Mouse (Mus musculus) thymus, postnatal 0 days (tissue): ENCODE measurements at regions not wholly inside any gene's neighbourhood (a gene's known extent, or its start where the extent isn't known, plus 50 kb on each side); places are given as distances from the start of the nearest gene placed in this dataset.

Experiments used
- DNase-seq: peaks from one replicate; pipeline ENCODE4 v3.0.0-alpha.2; 2015; ENCODE audit warnings: low spot score

DNA sequence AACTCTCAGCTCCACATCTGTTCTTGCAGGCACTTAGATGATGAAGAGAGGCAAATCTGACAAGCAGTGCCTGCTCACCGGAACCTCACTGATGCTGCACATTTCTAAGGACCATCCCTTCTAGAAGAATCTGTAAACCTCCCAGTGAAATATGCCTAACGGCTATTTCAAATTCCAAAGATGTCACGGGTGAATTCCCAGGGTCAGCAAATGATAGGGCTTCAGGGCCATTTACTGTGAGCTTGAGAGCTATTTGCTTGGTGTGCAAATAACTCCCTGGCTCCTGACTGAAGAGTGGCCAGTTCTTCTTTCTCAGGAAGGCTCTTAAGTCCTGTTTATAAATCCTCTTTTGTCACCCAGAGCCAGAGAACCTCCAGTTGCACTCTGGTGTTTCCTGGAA is 135.3 kb downstream of the Tmx1 start:
- DNase-seq, result no peak

GRCm38 (mm10) chr12:70589315-70589742 is 136.4 kb downstream of the Tmx1 start:
- no peak for DNase-seq

DNA sequence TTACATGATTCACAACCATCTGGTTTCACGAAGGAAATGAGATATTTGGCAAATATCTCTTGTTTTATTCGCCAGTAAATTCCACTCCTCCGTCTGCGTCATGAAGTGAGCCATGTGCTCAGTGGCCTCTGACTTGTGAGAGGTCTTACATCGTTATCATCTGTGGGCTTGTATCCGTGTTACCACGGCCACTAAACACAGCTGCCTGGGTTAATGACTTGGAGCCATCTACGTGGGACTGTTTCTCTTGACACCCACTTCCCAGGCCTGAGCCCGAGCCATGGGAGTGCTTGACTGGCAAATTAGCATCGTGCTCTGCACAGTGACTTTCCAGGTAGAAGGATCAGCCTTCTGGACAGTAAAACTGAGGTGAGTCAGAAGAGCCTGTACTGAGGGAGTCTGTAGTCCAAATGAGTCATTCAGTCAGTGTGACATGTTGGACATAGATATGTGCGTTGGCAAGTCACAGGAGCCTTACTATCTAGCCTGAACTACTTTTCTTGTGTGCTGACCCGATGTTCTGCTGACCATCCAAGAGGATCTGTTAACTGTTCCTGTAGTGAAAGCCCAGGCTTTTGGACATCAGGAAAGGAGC is 137.7 kb downstream of the Tmx1 start:
- DNase-seq, result no peak

GRCm38 (mm10) chr12:70592821-70593220 is 139.9 kb downstream of the Tmx1 start:
- no peak for DNase-seq

DNA sequence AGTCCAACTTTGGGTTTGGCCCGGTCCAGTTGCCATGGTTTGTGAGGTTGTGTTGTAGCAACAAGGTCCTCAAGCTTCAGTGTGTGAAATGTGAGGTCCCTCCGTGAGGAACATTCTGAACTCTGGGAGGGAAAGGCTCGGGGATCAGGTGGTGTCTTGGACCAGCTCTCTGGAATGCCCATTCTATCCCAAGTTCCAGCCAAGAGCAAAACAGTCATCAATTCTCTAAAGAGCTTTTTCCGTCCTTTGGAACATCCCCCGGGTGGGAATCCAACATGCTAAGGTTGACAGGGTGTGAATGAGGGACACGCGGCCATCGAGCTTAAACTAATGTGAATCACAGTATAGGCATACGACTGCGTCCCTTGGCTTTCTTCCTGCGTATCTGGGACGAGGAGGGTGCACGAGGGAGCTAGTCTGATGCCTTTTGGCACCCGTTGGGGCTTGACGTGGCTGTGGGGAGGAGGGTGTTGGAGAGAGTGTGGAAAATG is 145.4 kb downstream of the Tmx1 start:
- DNase-seq, result no peak

- DNase-seq, result no peak
These were observed 146.8 kb downstream of the Tmx1 start for GRCm38 (mm10) chr12:70599731-70600130.

DNA sequence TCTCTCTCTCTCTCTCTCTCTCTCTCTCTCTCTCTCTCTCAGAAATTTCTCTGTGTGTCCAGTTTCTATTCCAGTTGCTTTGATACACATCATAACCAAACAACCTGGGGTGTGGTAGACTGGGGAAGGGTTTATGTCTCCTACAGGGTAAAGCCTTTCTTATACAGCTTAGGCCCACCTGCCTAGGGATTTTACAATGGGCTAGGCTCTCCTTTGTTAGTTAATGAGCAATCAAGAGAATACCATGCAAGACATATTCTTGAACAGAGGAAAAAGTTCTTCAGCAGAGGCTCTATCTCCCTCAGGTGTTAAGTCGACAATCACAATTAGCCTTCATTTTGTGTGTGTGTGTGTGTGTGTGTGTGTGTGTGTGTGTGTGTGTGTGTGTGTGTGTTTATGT is 151.0 kb downstream of the Tmx1 start:
- no peak for DNase-seq

DNA sequence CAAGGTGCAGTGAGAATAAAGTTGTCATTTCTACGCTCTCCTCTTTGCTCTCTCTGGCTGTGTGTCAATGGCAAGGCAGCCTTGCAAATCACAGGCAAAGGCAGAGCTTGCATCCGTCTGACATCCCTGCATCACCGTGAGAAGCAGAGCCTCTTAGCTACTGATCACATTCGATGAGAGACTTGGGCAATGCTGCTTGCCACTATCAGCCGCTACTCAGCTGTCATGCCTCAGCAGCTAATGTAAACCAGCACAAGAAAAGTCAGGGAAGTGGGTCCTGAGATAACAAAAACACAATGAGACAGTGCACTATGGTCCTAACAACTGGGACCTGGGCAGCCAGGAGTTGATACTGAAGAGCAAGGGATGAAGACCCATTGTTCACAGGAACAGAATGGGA is 155.8 kb downstream of the Tmx1 start:
- peak; percentile 53 for DNase-seq

- DNase-seq, result no peak
These were observed 156.4 kb downstream of the Tmx1 start for GRCm38 (mm10) chr12:70609116-70609871.

DNA sequence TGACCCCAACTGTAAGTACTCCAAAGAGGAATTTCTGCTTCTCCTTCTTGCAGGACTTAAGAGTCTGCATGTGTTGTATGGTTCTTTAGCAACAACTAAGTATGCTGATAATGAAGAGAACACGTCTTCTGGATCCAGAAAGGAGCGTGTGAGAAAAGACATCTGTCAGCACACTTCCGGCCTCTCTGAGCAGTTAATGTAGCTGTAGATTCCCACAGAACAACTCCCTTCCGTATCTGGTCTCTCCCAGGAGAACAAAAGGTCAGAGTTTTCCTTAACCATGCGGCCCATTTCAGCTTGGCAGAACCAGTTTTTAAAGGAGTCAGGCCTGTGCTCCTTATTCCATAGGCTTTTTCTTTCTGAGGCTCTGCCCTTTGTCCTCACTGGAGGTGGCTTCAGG is 159.0 kb downstream of the Tmx1 start:
- no peak for DNase-seq

- DNase-seq, result no peak
These were observed 160.3 kb downstream of the Tmx1 start for GRCm38 (mm10) chr12:70613244-70613643.

DNA sequence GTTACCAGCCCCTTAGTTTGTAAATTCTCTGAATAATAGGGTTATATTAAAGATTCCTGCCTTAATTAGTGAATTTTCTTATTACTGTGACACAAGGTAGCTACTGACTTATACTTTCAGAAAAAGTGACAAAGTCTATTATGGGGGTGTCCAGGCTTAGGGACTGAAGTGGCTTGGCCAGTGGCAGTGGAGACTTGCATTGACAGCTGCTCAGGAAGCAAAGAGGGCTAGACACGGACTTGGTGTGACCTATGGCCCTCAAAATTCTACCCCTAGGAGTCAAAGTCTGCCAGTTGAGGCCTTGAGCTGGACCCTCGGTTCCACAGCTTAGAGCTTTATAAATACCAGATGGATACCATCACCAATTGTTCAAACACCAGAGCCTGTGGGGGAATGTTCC is 161.2 kb downstream of the Tmx1 start:
- DNase-seq, result no peak

- no peak for DNase-seq
These were observed 161.8 kb downstream of the Tmx1 start for GRCm38 (mm10) chr12:70614686-70615085.

DNA sequence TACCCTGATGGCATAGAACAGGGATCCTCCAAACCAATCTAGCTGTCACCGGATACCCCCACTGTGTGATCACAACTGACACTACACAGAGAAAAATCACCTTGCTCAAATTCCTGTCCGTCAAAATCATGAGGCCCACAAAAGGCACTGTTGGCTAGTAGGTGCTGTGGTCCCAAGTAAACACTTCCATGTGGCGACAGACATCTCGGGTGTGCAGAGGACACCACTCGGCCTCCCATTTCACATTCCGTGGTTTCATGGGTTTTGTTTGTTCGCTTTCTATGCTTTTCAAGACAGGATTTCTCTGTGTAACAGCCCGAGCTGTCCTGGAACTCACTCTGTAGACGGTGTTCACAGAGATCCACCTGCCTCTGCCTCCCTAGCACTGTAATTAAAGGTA is 162.2 kb downstream of the Tmx1 start:
- DNase-seq, result no peak

- no peak for DNase-seq
These were observed 163.2 kb downstream of the Tmx1 start for GRCm38 (mm10) chr12:70616049-70616448.

DNA sequence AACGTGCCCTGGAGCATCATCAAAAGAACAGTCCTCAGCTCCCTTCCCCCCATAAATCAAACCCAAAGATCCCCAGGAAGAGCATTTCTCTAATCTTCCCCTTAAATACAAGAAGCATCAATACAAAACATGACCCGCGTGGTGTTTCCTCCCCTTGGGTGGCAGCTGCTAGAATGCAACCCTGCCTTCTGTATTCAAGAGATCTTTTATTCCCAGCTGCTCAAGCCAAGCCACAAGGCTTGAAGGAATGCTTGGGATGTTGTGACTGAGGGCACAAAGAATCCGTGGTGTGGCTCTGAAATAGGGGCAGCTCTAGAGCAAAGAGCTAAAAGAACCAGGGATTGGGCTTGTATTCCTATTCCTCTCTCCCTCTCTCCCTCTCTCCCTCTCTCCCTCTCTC is 163.6 kb downstream of the Tmx1 start:
- no peak for DNase-seq

DNA sequence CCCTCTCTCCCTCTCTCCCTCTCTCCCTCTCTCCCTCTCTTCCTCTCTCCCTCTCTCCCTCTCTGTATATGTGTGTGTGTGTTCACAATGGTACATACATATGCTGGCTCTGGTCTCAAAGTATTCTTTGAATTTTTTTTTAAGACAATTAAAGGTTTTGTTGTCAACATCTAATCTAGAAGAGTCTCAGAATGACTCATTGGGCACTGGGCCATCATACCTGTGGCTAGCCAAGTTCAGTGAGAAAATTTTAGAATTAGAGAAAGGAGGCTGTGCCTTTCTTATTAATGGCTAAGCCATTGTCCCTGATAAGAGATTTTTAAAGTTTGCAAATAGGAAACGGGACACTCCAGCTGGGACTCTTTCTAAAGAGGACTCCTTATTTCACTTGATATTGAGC is 164.1 kb downstream of the Tmx1 start:
- no peak for DNase-seq

DNA sequence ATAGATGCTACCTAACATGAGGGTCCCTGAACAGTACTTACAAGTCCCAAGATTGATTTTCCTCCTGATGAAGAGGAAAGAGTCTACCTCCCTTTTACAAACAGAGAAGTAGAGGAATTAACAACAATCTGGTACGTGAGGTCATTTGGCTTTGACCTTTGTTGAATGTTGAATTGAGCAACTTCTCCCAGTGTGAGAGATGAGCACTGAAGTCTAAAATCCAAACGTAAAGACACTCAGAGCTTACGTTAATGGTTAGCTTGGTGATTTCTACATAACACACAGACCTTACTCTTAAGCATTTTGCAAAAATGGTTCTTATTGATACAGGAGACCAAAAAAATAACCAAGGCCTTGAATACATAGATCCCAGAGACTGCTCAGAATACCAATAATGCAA is 165.1 kb downstream of the Tmx1 start:
- DNase-seq, result no peak

GRCm38 (mm10) chr12:70619436-70619835 is 166.5 kb downstream of the Tmx1 start:
- no peak for DNase-seq

DNA sequence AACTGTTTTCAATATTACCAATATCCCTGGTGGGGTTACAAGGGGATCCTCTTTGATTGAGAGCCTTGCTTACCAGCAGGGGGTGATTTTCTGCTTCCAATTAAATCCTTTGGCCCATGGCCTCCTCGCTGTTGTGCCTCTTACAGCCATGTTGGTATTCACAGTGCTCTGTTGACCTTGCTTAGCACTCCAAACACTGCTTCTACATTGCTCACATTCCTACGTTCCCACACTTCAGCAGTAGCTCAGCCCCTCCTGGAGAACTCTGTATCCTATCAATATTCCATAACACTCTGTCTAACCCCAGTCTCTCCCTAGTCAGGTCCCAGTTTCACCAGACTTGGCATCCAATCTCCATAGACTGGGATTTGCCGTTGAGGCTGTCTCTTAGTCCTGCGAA is 169.1 kb downstream of the Tmx1 start:
- no peak for DNase-seq

DNA sequence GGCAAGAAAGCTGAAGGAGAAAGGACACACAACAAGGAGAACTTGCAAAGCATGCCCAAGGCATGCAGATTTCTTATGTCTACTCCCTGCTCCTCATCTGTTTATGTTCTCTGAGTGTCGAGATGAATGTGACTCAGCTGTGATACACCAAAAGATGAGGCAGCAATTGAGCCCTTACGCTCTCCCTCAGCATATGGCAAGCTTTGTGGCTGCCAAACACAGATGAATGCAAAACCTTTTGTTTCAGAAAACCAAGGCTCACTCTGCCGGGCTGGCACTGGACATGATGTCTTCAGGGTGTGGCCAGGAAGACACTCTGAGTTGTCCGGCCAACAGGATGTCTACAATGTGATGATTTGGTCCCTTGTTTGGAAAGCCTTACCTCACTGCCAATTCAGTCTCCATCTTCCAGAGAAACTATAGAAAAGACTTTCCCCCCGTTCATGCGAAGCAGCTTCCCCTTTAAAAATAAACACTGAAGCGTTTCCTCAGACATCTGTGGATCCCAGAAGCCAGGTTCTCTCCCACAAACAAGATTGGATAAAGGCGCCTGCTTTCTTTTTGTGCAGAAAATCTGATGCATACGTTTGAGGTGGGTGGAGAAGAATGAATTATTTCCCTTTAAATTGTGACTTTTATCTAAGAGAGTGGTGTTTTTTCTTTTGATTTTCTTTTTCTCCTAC is 171.5 kb downstream of the Tmx1 start:
- no peak for DNase-seq

- DNase-seq, result peak; percentile 33
These were observed 174.7 kb downstream of the Tmx1 start for GRCm38 (mm10) chr12:70627638-70628037.
